Mouse (Mus musculus): Measurements from ENCODE around the gene Mstn. TPM values are rescaled to one million over a fixed set of nuclear protein-coding genes. Genes with fewer than 3 reads are reported as not detected.

The Mstn gene
- total RNA-seq, 2 experiments from 2014 or later = 0.63 to 2.5 TPM

DNA sequence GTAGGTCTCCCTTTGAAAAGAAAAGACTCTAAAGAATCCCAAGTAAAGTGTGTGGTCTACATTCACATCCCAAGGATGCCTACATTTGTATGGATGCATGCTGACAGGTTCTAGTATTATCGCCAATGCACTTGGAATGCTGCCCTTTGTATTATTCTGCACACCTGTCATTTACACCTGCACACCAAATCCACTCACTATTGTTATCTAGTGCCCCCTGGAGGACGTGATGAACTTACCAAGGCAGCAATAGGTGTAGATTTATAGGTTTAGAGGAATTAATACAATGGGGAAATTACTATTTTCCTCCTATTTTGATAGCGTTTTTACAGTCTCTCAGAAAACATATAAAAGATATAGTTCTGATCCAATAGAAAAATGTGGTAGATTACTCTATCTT lies 31.7 kb downstream of the Mstn start:
- peak; percentile 5 for DNase-seq

DNA sequence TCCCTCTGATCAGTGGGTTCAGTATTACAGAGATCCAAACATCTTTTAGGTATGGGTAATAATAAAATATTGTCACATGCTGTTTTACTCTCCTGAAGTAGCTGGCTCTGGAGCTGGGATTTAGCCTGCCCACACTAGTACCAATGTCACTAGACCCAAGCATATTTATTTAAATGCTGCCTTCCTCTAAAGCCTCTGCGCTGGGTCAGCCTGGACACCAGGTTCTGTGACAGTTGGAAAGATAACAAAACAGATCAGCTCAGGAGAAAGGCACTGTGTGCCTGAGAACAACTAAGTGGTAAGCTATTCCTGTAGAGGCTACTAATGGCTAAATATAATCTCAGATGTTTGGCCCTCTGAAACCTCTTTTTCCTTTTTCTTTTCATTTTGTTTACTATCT lies 49.1 kb downstream of the Mstn start:
- DNase-seq = no peak

Other genes with a start within 250 kb of the Mstn start
- 10 to 100 TPM; 23.3 to 37.5 TPM for gene Inpp1, start 244.0 kb upstream of the Mstn start, total RNA-seq (2021)
- gene Hibch, start 216.7 kb upstream of the Mstn start, total RNA-seq (2021) = 100 to 1,000 TPM; 108 to 109 TPM
- gene 1700019D03Rik, start 41.5 kb upstream of the Mstn start, total RNA-seq (2021) = under 1 TPM; 0.81 to 0.82 TPM
- not detected for gene 1700019A02Rik, start 126.0 kb downstream of the Mstn start, total RNA-seq (2021)
- 1 to 10 TPM; 6.1 to 7.3 TPM for gene Pms1, start 235.4 kb downstream of the Mstn start, total RNA-seq (2021)
- gene Ormdl1, start 235.5 kb downstream of the Mstn start, total RNA-seq (2021) = 10 to 100 TPM; 12.0 to 12.8 TPM
- not detected for gene Gm28778, start 235.5 kb downstream of the Mstn start, total RNA-seq (2021)

Measured in adrenal gland, postnatal 10 days (tissue).